Mouse (Mus musculus): ENCODE measurements around the gene Slc39a3. TPM values are rescaled to one million over a fixed set of nuclear protein-coding genes. Genes with fewer than 3 reads are reported as not detected.

The Slc39a3 gene
- total and polyA plus RNA-seq, 3 experiments: 13.9 to 20.5 (median 14.4) TPM

GRCm38 (mm10) chr10:81025639-81026275 is 11.5 kb downstream of the Slc39a3 start, which contains the start of gene Diras1:
Diras1 (minus strand) TSS chr10:81025662.
- no peak for DNase-seq
- H3K79me2 ChIP-seq (replicated peaks; ENCODE audit: control insufficient read depth, insufficient read depth, low read length): no peaks in the 10 kb centered on the region
- H3K36me3 ChIP-seq (ENCODE audit: control insufficient read depth, insufficient read depth, low read length): no peaks in the 10 kb centered on the region
- no peak within 1 kb of the TSS for H3K4me3 ChIP-seq
- H3K9ac ChIP-seq (ENCODE audit: low read depth, low read length): no peak within 1 kb of the TSS
- TF ChIP-seq POLR2A (IDR thresholded peaks at IDR 0.05; ENCODE audit: insufficient read depth, low read depth, low read length): no peak
- no peak for TF ChIP-seq CTCF (IDR thresholded peaks at IDR 0.05)
- TF ChIP-seq EP300 (IDR thresholded peaks at IDR 0.05; ENCODE audit: insufficient read depth, low read depth, low read length): no peak
- WGBS: 50% methylated on average over 12 of the region's 12 CpGs
- peaks cover 2% of the 10 kb centered on the region; the same call in 1 of the 2 replicates for H3K4me1 ChIP-seq (ENCODE audit: control insufficient read depth, insufficient read depth, low read length)
- H3K27ac ChIP-seq: no peak within 1 kb of the TSS
- intact Hi-C loops (cut with DNase I): no loop called here
- peaks cover 6% of the 10 kb centered on the region; the same call in 1 of the 2 replicates for H3K27me3 ChIP-seq (ENCODE audit: control insufficient read depth, insufficient read depth, low read length)

DNA sequence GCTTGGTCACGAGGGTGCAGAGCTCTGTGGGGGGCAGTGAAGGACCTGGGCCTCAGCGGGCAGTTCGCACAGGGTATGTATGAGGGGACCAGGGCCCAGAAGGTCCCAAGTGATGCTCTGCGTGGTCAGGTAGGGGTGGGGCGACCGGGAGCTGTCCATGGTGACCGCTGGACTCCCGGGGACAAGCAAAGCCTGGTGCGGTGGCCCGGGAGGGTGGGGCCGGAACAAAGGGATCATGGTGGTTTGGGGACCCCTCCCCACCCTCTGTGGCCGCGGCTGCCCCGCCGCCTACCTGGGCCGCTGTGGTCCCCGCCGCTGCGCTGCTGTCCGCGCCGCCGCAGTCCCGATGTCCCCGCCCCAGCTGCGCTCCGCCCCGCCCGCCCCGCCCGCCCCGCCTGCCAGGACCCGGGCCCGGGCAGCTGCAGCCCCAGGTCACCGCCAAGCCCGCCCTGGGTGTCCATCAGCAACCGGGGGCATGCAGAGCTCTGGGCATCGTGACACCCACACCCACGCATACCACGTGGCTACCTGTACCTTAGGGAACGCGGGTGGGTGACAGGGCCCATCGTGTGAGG is 12.1 kb downstream of the Slc39a3 start:
- Histone ChIP-seq H3K4me3 (no peak overlapping the region), H3K27me3 (ENCODE audit: control insufficient read depth, insufficient read depth, low read length) (peaks cover 6% of the 10 kb centered on the region; the same call in 1 of the 2 replicates)
- 7% methylated on average over 24 of the region's 43 CpGs for WGBS

GRCm38 (mm10) chr10:81024346-81024937 is 12.8 kb downstream of the Slc39a3 start:
- 68% methylated on average over 5 of the region's 5 CpGs for WGBS
- intact Hi-C loops (cut with DNase I): no loop called here
- peaks cover 6% of the 10 kb centered on the region; the same call in 1 of the 2 replicates for H3K27me3 ChIP-seq (ENCODE audit: control insufficient read depth, insufficient read depth, low read length)

More for the DNA sequence above, 12.1 kb downstream of the Slc39a3 start:
- Histone ChIP-seq H3K9ac (ENCODE audit: low read depth, low read length) (no peak overlapping the region), H3K27ac (no peak overlapping the region), H3K36me3 (ENCODE audit: control insufficient read depth, insufficient read depth, low read length) (no peaks in the 10 kb centered on the region), H3K4me1 (ENCODE audit: control insufficient read depth, insufficient read depth, low read length) (peaks cover 2% of the 10 kb centered on the region; the same call in 1 of the 2 replicates), H3K79me2 (replicated peaks; ENCODE audit: control insufficient read depth, insufficient read depth, low read length) (no peaks in the 10 kb centered on the region)
- intact Hi-C loops (cut with DNase I): no loop called here
- DNase-seq: no peak
- TF ChIP-seq EP300 (IDR thresholded peaks at IDR 0.05; ENCODE audit: insufficient read depth, low read depth, low read length): no peak
- no peak for TF ChIP-seq CTCF (IDR thresholded peaks at IDR 0.05)
- TF ChIP-seq POLR2A (IDR thresholded peaks at IDR 0.05; ENCODE audit: insufficient read depth, low read depth, low read length): no peak

GRCm38 (mm10) chr10:81022744-81023143 is 14.5 kb downstream of the Slc39a3 start:
- H3K36me3 ChIP-seq (ENCODE audit: control insufficient read depth, insufficient read depth, low read length): no peaks in the 10 kb centered on the region
- DNase-seq: no peak
- no peak overlapping the region for H3K27ac ChIP-seq
- no peak overlapping the region for H3K9ac ChIP-seq (ENCODE audit: low read depth, low read length)
- peaks cover 6% of the 10 kb centered on the region; the same call in 1 of the 2 replicates for H3K27me3 ChIP-seq (ENCODE audit: control insufficient read depth, insufficient read depth, low read length)
- TF ChIP-seq CTCF (IDR thresholded peaks at IDR 0.05) (0 out of 2 replicates have a peak, but pooled peaks have one; percentile 23), POLR2A (IDR thresholded peaks at IDR 0.05; ENCODE audit: insufficient read depth, low read depth, low read length) (no peak), EP300 (IDR thresholded peaks at IDR 0.05; ENCODE audit: insufficient read depth, low read depth, low read length) (no peak)
- H3K4me1 ChIP-seq (ENCODE audit: control insufficient read depth, insufficient read depth, low read length): peaks cover 2% of the 10 kb centered on the region; the same call in 1 of the 2 replicates
- WGBS: 60% methylated on average over 8 of the region's 8 CpGs
- H3K79me2 ChIP-seq (replicated peaks; ENCODE audit: control insufficient read depth, insufficient read depth, low read length): no peaks in the 10 kb centered on the region
- intact Hi-C loops (cut with DNase I): no loop called here
- H3K4me3 ChIP-seq: no peak overlapping the region

More at GRCm38 (mm10) chr10:81024346-81024937, 12.8 kb downstream of the Slc39a3 start:
- DNase-seq: no peak
- TF ChIP-seq EP300 (IDR thresholded peaks at IDR 0.05; ENCODE audit: insufficient read depth, low read depth, low read length): no peak
- TF ChIP-seq POLR2A (IDR thresholded peaks at IDR 0.05; ENCODE audit: insufficient read depth, low read depth, low read length): no peak
- TF ChIP-seq CTCF (IDR thresholded peaks at IDR 0.05): no peak
- H3K36me3 ChIP-seq (ENCODE audit: control insufficient read depth, insufficient read depth, low read length): no peaks in the 10 kb centered on the region
- H3K4me3 ChIP-seq: no peak overlapping the region
- H3K9ac ChIP-seq (ENCODE audit: low read depth, low read length): no peak overlapping the region
- no peaks in the 10 kb centered on the region for H3K79me2 ChIP-seq (replicated peaks; ENCODE audit: control insufficient read depth, insufficient read depth, low read length)
- H3K27ac ChIP-seq: no peak overlapping the region
- peaks cover 2% of the 10 kb centered on the region; the same call in 1 of the 2 replicates for H3K4me1 ChIP-seq (ENCODE audit: control insufficient read depth, insufficient read depth, low read length)

- Histone ChIP-seq H3K4me1 (ENCODE audit: control insufficient read depth, insufficient read depth, low read length) (no peaks in the 10 kb centered on the region), H3K9ac (ENCODE audit: low read depth, low read length) (no peak overlapping the region), H3K36me3 (ENCODE audit: control insufficient read depth, insufficient read depth, low read length) (no peaks in the 10 kb centered on the region), H3K27ac (no peak overlapping the region), H3K27me3 (ENCODE audit: control insufficient read depth, insufficient read depth, low read length) (peaks cover 6% of the 10 kb centered on the region; the same call in 1 of the 2 replicates), H3K79me2 (replicated peaks; ENCODE audit: control insufficient read depth, insufficient read depth, low read length) (no peaks in the 10 kb centered on the region), H3K4me3 (no peak overlapping the region)
- no peak for TF ChIP-seq POLR2A (IDR thresholded peaks at IDR 0.05; ENCODE audit: insufficient read depth, low read depth, low read length)
- TF ChIP-seq CTCF (IDR thresholded peaks at IDR 0.05): no peak
- TF ChIP-seq EP300 (IDR thresholded peaks at IDR 0.05; ENCODE audit: insufficient read depth, low read depth, low read length): no peak
- intact Hi-C loops (cut with DNase I): no loop called here
- WGBS: 5% methylated on average over 26 of the region's 26 CpGs
- no peak for DNase-seq
Measured at GRCm38 (mm10) chr10:81021547-81022110, 15.6 kb downstream of the Slc39a3 start.
